ENCODE assay signal across 28 mouse cellular contexts in genomic region chr16:18323460-18323859, GRCm38 (mm10). TPM values are rescaled to one million over a fixed set of nuclear protein-coding genes. Genes with fewer than 3 reads are reported as not detected.
DNase-seq lines count a peak whose midpoint lies in the region; ATAC-seq lines count a peak whose summit lies in the region.
"Had no signal": no experiment of that assay in that cellular context is flagged by ENCODE, and none has a peak within 500 bp of the region (broad histone marks: within the 10 kb centered on the region; RNA-seq: fewer than 3 reads in every experiment).

No protein-coding gene starts in this region.

- H3K36me3 ChIP-seq in hindbrain, embryonic 16.5 days (ENCODE audit: control insufficient read depth, insufficient read depth, low read length) = 0 out of 2 replicates have a peak, but pooled peaks cover 2% of the 10 kb centered on the region

- H3K4me3 ChIP-seq in hindbrain, embryonic 16.5 days (ENCODE audit: low read length) = no peak overlapping the region
- H3K4me3 ChIP-seq: heart, embryonic 13.5 days; hindbrain, embryonic 12.5 days; megakaryocyte, embryonic 14.5 days; midbrain, embryonic 13.5 days; neural tube, embryonic 13.5 days had no signal

- no peaks in the 10 kb centered on the region for H3K4me1 ChIP-seq in hindbrain, embryonic 16.5 days (ENCODE audit: control insufficient read depth, insufficient read depth, low read depth, low read length)
- H3K4me1 ChIP-seq: hindbrain, embryonic 12.5 days; midbrain, embryonic 13.5 days; neural tube, embryonic 13.5 days had no signal

- H3K27me3 ChIP-seq in hindbrain, embryonic 16.5 days (replicated peaks; ENCODE audit: control insufficient read depth, insufficient read depth, low read length) = no peaks in the 10 kb centered on the region
- H3K27me3 ChIP-seq: heart, embryonic 13.5 days; hindbrain, embryonic 12.5 days; megakaryocyte, embryonic 14.5 days; midbrain, embryonic 13.5 days; neural tube, embryonic 13.5 days had no signal

- H3K27ac ChIP-seq in hindbrain, embryonic 16.5 days (ENCODE audit: low read depth, low read length) = no peak overlapping the region
- H3K27ac ChIP-seq: heart, embryonic 13.5 days; hindbrain, embryonic 12.5 days; liver, embryonic 14.5 days; midbrain, embryonic 13.5 days; neural tube, embryonic 13.5 days had no signal

- no peak overlapping the region for H3K9ac ChIP-seq in hindbrain, embryonic 16.5 days (ENCODE audit: low read depth, low read length)
- H3K9ac ChIP-seq: heart, embryonic 13.5 days; hindbrain, embryonic 12.5 days; liver, embryonic 14.5 days; lung, embryonic 14.5 days; midbrain, embryonic 13.5 days; neural tube, embryonic 13.5 days had no signal

- H3K9me3 ChIP-seq in hindbrain, embryonic 16.5 days (ENCODE audit: control insufficient read depth, low read length) = no peaks in the 10 kb centered on the region
- H3K9me3 ChIP-seq: heart, embryonic 13.5 days; hindbrain, embryonic 12.5 days; megakaryocyte, embryonic 14.5 days; midbrain, embryonic 13.5 days; neural tube, embryonic 13.5 days had no signal

- no peak overlapping the region for H3K4me2 ChIP-seq in hindbrain, embryonic 16.5 days (ENCODE audit: low read length)
- H3K4me2 ChIP-seq: heart, embryonic 13.5 days; hindbrain, embryonic 12.5 days; lung, embryonic 14.5 days; midbrain, embryonic 13.5 days; neural tube, embryonic 13.5 days had no signal

- ATAC-seq in hindbrain, embryonic 16.5 days = no peak
- ATAC-seq: CD4-positive, CD25-positive, alpha-beta regulatory T cell, adult 4 months; forebrain, embryonic 14.5 days; intestine, postnatal 0 days; midbrain, embryonic 13.5 days had no signal

- DNase-seq in gastrocnemius, adult 18-20 months (ENCODE audit: low spot score) = peak; percentile 43
- no peak for DNase-seq in gastrocnemius, postnatal 25 days
- peak; percentile 29 for DNase-seq in lung, postnatal 10 days
- no peak for DNase-seq in lung, adult 18-20 months
- DNase-seq in NIH3T3 (ENCODE audit: low read depth) = peak; percentile 88
- no peak for DNase-seq in cerebellum, postnatal 10 days
- DNase-seq: adrenal gland, postnatal 25 days; cerebellum, adult 18-20 months; cerebellum, postnatal 14 days; heart, postnatal 14 days; kidney, adult 9 months; kidney, postnatal 10 days; layer of hippocampus, postnatal 36 days; left cerebral cortex, postnatal 4 days; liver; lung, embryonic 14.5 days; lung, postnatal 4 days; right cerebral cortex, postnatal 4 days had no signal

- WGBS in hindbrain, embryonic 16.5 days = 70% methylated on average over 2 of the region's 2 CpGs

RNA-seq across cellular contexts. Expression of gene Tango2, which starts 24.4 kb away (rescaled TPM):
- 10 to 100 TPM; 42.5 to 54.5 TPM for total RNA-seq in gastrocnemius, adult 18-20 months (2021)
- total RNA-seq in gastrocnemius, postnatal 25 days (2021) = 10 to 100 TPM; 37.3 to 37.6 TPM
- polyA plus RNA-seq in hindbrain, embryonic 16.5 days (2015; fragmentation: Nextera tagmentation; extraction: Ambion mirVana) = 101 and 112 TPM in 2 replicates

RNA-seq across cellular contexts. Expression of gene Arvcf, which starts 24.5 kb away (rescaled TPM):
- 1 to 10 TPM; 7.7 to 8.4 TPM for total RNA-seq in gastrocnemius, adult 18-20 months (2021)
- 10 to 100 TPM; 12.5 to 14.3 TPM for total RNA-seq in gastrocnemius, postnatal 25 days (2021)
- 68.3 and 80.3 TPM in 2 replicates for polyA plus RNA-seq in hindbrain, embryonic 16.5 days (2015; fragmentation: Nextera tagmentation; extraction: Ambion mirVana)

RNA-seq across cellular contexts. Expression of gene Dgcr8, which starts 34.4 kb away (rescaled TPM):
- total RNA-seq in gastrocnemius, adult 18-20 months (2021) = 10 to 100 TPM; 11.2 to 11.8 TPM
- 10 to 100 TPM; 14.7 to 16.2 TPM for total RNA-seq in gastrocnemius, postnatal 25 days (2021)
- 25.7 and 28.3 TPM in 2 replicates for polyA plus RNA-seq in hindbrain, embryonic 16.5 days (2015; fragmentation: Nextera tagmentation; extraction: Ambion mirVana)

Comparison
In these comparisons a context has a peak if more than half of its experiments do, and no peak if none do; other contexts are left out.
1. DNase-seq: peak in gastrocnemius, adult 18-20 months (single experiment), lung, postnatal 10 days (single experiment) and NIH3T3 (single experiment); none in gastrocnemius, postnatal 25 days (single experiment), lung, adult 18-20 months (0 of 2) and cerebellum, postnatal 10 days (0 of 2).